Mouse (Mus musculus): ENCODE measurements at regions not wholly inside any gene's neighbourhood (a gene's known extent, or its start where the extent isn't known, plus 50 kb on each side); places are given as distances from the start of the nearest gene placed in this dataset.
A peak's percentile ranks its signal among the peaks of the same experiment; 100 is the strongest.

DNA sequence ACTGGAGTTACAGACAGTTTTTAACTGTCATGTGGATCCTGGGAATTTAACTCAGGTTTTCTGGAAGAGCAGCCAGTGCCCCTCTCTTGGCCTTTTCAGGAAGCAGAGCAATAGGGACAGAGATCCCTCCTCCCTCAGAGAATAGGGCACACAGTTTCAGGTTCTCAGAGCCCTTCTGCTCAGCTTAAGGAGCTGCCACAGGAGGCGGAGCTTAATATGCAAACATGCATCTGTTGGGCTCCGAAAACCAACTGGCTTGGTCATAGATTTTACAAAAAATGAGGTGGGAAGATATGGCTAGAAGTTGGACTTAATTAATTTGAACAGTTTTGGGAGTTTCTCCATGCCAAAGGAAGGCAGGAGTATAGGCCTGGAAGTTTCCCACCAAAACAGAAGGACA is 61.9 kb upstream of the Znrf2 start:
- DNase-seq (ENCODE audit: low spot score in 2 of 2): peak in 1 of 2 experiments; percentile 40

- DNase-seq (ENCODE audit: low spot score in 2 of 2): no peak
Observed at GRCm38 (mm10) chr6:54757511-54757911, 59.2 kb upstream of the Znrf2 start.

GRCm38 (mm10) chr6:54758112-54758511 is 58.6 kb upstream of the Znrf2 start:
- DNase-seq (ENCODE audit: low spot score in 2 of 2): peak; percentile 74 to 88

DNA sequence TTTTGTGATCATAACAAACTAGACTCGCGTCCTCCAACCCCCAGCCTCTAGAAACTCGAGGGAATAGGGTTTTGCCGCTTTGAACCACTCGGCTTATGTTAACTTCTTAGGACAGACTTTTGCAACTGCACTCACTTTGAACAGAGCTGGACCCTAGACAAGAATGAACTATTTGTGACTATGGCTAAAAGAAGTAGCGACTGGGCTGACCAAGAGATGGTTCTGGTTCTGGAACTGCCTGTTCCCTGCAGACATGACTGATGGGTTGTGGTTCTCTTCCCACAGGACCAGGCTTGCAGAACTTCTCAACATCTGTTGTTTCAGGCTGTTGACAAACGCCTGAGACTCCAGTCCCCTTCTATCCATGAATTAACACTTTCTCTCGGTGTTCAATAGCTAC is 57.5 kb upstream of the Znrf2 start:
- DNase-seq (ENCODE audit: low spot score in 2 of 2): no peak

GRCm38 (mm10) chr6:54759942-54760498 is 56.7 kb upstream of the Znrf2 start:
- peak; percentile 37 to 45 for DNase-seq (ENCODE audit: low spot score in 2 of 2)

GRCm38 (mm10) chr6:54760541-54760940 is 56.2 kb upstream of the Znrf2 start:
- no peak for DNase-seq (ENCODE audit: low spot score in 2 of 2)

GRCm38 (mm10) chr6:54762021-54762420 is 54.7 kb upstream of the Znrf2 start:
- DNase-seq (ENCODE audit: low spot score in 2 of 2): no peak

GRCm38 (mm10) chr6:54762499-54762898 is 54.2 kb upstream of the Znrf2 start:
- no peak for DNase-seq (ENCODE audit: low spot score in 2 of 2)

DNA sequence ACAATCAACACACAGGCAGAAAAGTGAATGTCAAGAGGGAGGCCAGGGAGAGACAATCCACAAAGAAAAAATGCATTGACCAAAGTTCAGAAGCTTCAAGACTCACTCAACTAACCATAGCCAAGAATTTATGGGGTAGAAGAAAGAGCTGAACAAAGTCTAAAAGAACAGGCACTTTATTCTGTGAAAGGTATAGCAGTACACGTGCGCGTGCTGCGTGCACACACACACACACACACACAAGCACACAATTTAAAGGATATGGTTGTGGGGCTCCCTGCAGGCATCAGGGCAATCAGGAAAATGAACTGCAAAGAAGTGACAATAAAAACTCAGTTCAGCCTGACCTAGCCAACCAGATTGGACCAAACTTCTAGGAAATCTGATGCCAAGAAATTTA is 53.0 kb upstream of the Znrf2 start:
- DNase-seq (ENCODE audit: low spot score in 2 of 2): no peak

GRCm38 (mm10) chr6:54765715-54766114 is 51.0 kb upstream of the Znrf2 start:
- no peak for DNase-seq (ENCODE audit: low spot score in 2 of 2)

- DNase-seq (ENCODE audit: low spot score in 2 of 2): no peak
Observed at GRCm38 (mm10) chr6:54766485-54767112, 50.1 kb upstream of the Znrf2 start.

Measured in layer of hippocampus, postnatal 14 days (tissue).